ENCODE assay signal across 8 mouse cellular contexts in genomic region chr9:65909837-65910236, GRCm38 (mm10). TPM values are rescaled to one million over a fixed set of nuclear protein-coding genes. Genes with fewer than 3 reads are reported as not detected.
A peak's percentile ranks its signal among the peaks of the same experiment; 100 is the strongest.
DNase-seq lines count a peak whose midpoint lies in the region; ATAC-seq and TF ChIP-seq lines count a peak whose summit lies in the region.

No protein-coding gene starts in this region.

- ATAC-seq in kidney, embryonic 16.5 days (ENCODE audit: low FRiP score, low TSS enrichment) = no peak
- ATAC-seq in hindbrain, embryonic 16.5 days = no peak
- no peak for ATAC-seq in midbrain, embryonic 15.5 days (replicated peaks)

- no peaks in the 10 kb centered on the region for H3K36me3 ChIP-seq in kidney, embryonic 16.5 days (ENCODE audit: insufficient read depth, low read length)
- no peaks in the 10 kb centered on the region for H3K36me3 ChIP-seq in hindbrain, embryonic 16.5 days (ENCODE audit: control insufficient read depth, insufficient read depth, low read length)
- H3K36me3 ChIP-seq in midbrain, embryonic 15.5 days (replicated peaks) = no peaks in the 10 kb centered on the region

- peak overlapping the region; percentile 87 for H3K9ac ChIP-seq in kidney, embryonic 16.5 days (replicated peaks; ENCODE audit: low read length)
- H3K9ac ChIP-seq in hindbrain, embryonic 16.5 days (ENCODE audit: low read depth, low read length) = peak overlapping the region; percentile 84
- peak overlapping the region; percentile 56 for H3K9ac ChIP-seq in midbrain, embryonic 15.5 days

- no peaks in the 10 kb centered on the region for H3K9me3 ChIP-seq in kidney, embryonic 16.5 days (ENCODE audit: low read length)
- H3K9me3 ChIP-seq in hindbrain, embryonic 16.5 days (ENCODE audit: control insufficient read depth, low read length) = no peaks in the 10 kb centered on the region
- H3K9me3 ChIP-seq in midbrain, embryonic 15.5 days = no peaks in the 10 kb centered on the region

- 0 out of 2 replicates have a peak, but pooled peaks cover 10% of the 10 kb centered on the region for H3K4me1 ChIP-seq in kidney, embryonic 16.5 days (ENCODE audit: insufficient read depth, low read length)
- peaks cover 2% of the 10 kb centered on the region; the same call in 1 of the 2 replicates for H3K4me1 ChIP-seq in cortical plate, adult 2 months (ENCODE audit: control insufficient read depth, insufficient read depth, low read length)
- H3K4me1 ChIP-seq in hindbrain, embryonic 16.5 days (ENCODE audit: control insufficient read depth, insufficient read depth, low read depth, low read length) = peaks cover 12% of the 10 kb centered on the region
- peaks cover 21% of the 10 kb centered on the region for H3K4me1 ChIP-seq in midbrain, embryonic 15.5 days

- no peak for TF ChIP-seq POLR2A in cortical plate, adult 2 months (IDR thresholded peaks at IDR 0.05; ENCODE audit: extremely low read depth, insufficient read depth, low read length)

- peak overlapping the region; percentile 95 for H3K4me3 ChIP-seq in kidney, embryonic 16.5 days (ENCODE audit: low read length)
- H3K4me3 ChIP-seq in cortical plate, adult 2 months (ENCODE audit: insufficient read depth, low read length) = peak overlapping the region; percentile 54
- peak overlapping the region; percentile 88 for H3K4me3 ChIP-seq in hindbrain, embryonic 16.5 days (ENCODE audit: low read length)
- peak overlapping the region; percentile 64 for H3K4me3 ChIP-seq in midbrain, embryonic 15.5 days

- no peaks in the 10 kb centered on the region for H3K27me3 ChIP-seq in kidney, embryonic 16.5 days (ENCODE audit: insufficient read depth, low read length)
- no peaks in the 10 kb centered on the region for H3K27me3 ChIP-seq in hindbrain, embryonic 16.5 days (replicated peaks; ENCODE audit: control insufficient read depth, insufficient read depth, low read length)
- H3K27me3 ChIP-seq in midbrain, embryonic 15.5 days (replicated peaks) = no peaks in the 10 kb centered on the region

- H3K4me2 ChIP-seq in kidney, embryonic 16.5 days (replicated peaks; ENCODE audit: low read depth, low read length) = peak overlapping the region; percentile 86
- H3K4me2 ChIP-seq in hindbrain, embryonic 16.5 days (ENCODE audit: low read length) = peak overlapping the region; percentile 81
- H3K4me2 ChIP-seq in midbrain, embryonic 15.5 days = peak overlapping the region; percentile 63

- no peak for TF ChIP-seq CTCF in cortical plate, adult 2 months (IDR thresholded peaks at IDR 0.05; ENCODE audit: extremely low read depth, insufficient read depth, low read length)

- peak overlapping the region; percentile 93; the same call in 1 of the 2 replicates for H3K27ac ChIP-seq in kidney, embryonic 16.5 days (ENCODE audit: low read length)
- H3K27ac ChIP-seq in cortical plate, adult 2 months (ENCODE audit: insufficient read depth, low read length) = no peak overlapping the region
- H3K27ac ChIP-seq in hindbrain, embryonic 16.5 days (ENCODE audit: low read depth, low read length) = peak overlapping the region; percentile 89; the same call in 1 of the 2 replicates
- peak overlapping the region; percentile 86 for H3K27ac ChIP-seq in midbrain, embryonic 15.5 days

- intact Hi-C loops in left cerebral cortex, postnatal 25 days (cut with DNase I) = loop anchor here (2.0 kb wide), 1 partner anchor 95 kb away; no protein-coding TSS in a partner anchor

- no peak for DNase-seq in kidney, adult 8-10 months
- no peak for DNase-seq in urinary bladder, adult 2 months (ENCODE audit: low spot score)
- no peak for DNase-seq in cerebellum, adult 8-10 months
- DNase-seq in left cerebral cortex, postnatal 25 days (ENCODE audit: low spot score in 2 of 2) = no peak

- WGBS in kidney, embryonic 16.5 days = 6% methylated on average over 4 of the region's 4 CpGs
- WGBS in hindbrain, embryonic 16.5 days = 9% methylated on average over 4 of the region's 4 CpGs
- WGBS in midbrain, embryonic 15.5 days = 12% methylated on average over 4 of the region's 4 CpGs

RNA-seq across cellular contexts. Expression of gene Csnk1g1, which starts 1.1 kb away (rescaled TPM):
- polyA plus RNA-seq in kidney, embryonic 16.5 days (2015; fragmentation: Nextera tagmentation; extraction: Ambion mirVana) = 12.6 and 16.9 TPM in 2 replicates
- polyA plus RNA-seq in cortical plate, adult 2 months (2012; rRNA removed) = 20.6 and 22.4 TPM in 2 replicates
- 20.7 and 22.1 TPM in 2 replicates for polyA plus RNA-seq in hindbrain, embryonic 16.5 days (2015; fragmentation: Nextera tagmentation; extraction: Ambion mirVana)
- polyA plus RNA-seq in midbrain, embryonic 15.5 days (2015; fragmentation: Nextera tagmentation; extraction: Ambion mirVana) = 23.0 and 25.3 TPM in 2 replicates
- 11.2 and 12.3 TPM in 2 replicates for polyA plus RNA-seq in urinary bladder, adult 2 months (2012; rRNA removed)
- total RNA-seq in left cerebral cortex, postnatal 25 days (2021) = 10 to 100 TPM; 43.4 to 45.0 TPM

RNA-seq across cellular contexts. Expression of gene Trip4, which starts 1.2 kb away (rescaled TPM):
- polyA plus RNA-seq in kidney, embryonic 16.5 days (2015; fragmentation: Nextera tagmentation; extraction: Ambion mirVana) = 31.0 and 32.4 TPM in 2 replicates
- polyA plus RNA-seq in cortical plate, adult 2 months (2012; rRNA removed) = 18.5 and 19.6 TPM in 2 replicates
- polyA plus RNA-seq in hindbrain, embryonic 16.5 days (2015; fragmentation: Nextera tagmentation; extraction: Ambion mirVana) = 30.3 and 32.6 TPM in 2 replicates
- 31.7 and 33.8 TPM in 2 replicates for polyA plus RNA-seq in midbrain, embryonic 15.5 days (2015; fragmentation: Nextera tagmentation; extraction: Ambion mirVana)
- 19.4 and 21.2 TPM in 2 replicates for polyA plus RNA-seq in urinary bladder, adult 2 months (2012; rRNA removed)
- total RNA-seq in left cerebral cortex, postnatal 25 days (2021) = 10 to 100 TPM; 35.4 to 37.2 TPM

RNA-seq across cellular contexts. Expression of gene Pclaf, which starts 19.8 kb away (rescaled TPM):
- polyA plus RNA-seq in kidney, embryonic 16.5 days (2015; fragmentation: Nextera tagmentation; extraction: Ambion mirVana) = 181 and 207 TPM in 2 replicates
- polyA plus RNA-seq in cortical plate, adult 2 months (2012; rRNA removed) = 0.59 and 1.1 TPM in 2 replicates
- 24.4 and 28.9 TPM in 2 replicates for polyA plus RNA-seq in hindbrain, embryonic 16.5 days (2015; fragmentation: Nextera tagmentation; extraction: Ambion mirVana)
- polyA plus RNA-seq in midbrain, embryonic 15.5 days (2015; fragmentation: Nextera tagmentation; extraction: Ambion mirVana) = 19.4 and 22.1 TPM in 2 replicates
- 1.8 and 3.1 TPM in 2 replicates for polyA plus RNA-seq in urinary bladder, adult 2 months (2012; rRNA removed)
- under 1 TPM; 0.53 to 0.55 TPM for total RNA-seq in left cerebral cortex, postnatal 25 days (2021)
